Mouse (Mus musculus) Patski (cell line): ENCODE measurements around the gene Olfr222. TPM values are rescaled to one million over a fixed set of nuclear protein-coding genes. Genes with fewer than 3 reads are reported as not detected.

ENCODE experiments used
- ATAC-seq: fragments of 100-300 bp; one replicate; pipeline ENCODE4 v1.8.0; 2021
- CTCF ChIA-PET: fragments of 350-600 bp; sonication (Branson Sonifier 250); formaldehyde crosslinking; loops from one replicate; lab custom pipeline; 2022; ENCODE audit warnings: inconsistent platforms; lab: Charles Lee
- POLR2A ChIA-PET: fragments of 350-600 bp; sonication (Branson Sonifier 250); formaldehyde crosslinking; loops from one replicate; lab custom pipeline; 2022; ENCODE audit warnings: antibody characterized with exemption, inconsistent platforms; lab: Charles Lee
- DNase-seq: peaks from one replicate; pipeline ENCODE4 v3.0.0-alpha.2; 2011; ENCODE audit warnings: low read depth, low spot score
- H3K27me3 ChIP-seq: fragments of 371-371 bp; one replicate; pipeline ENCODE4 v1.5.1; 2021
- CTCF ChIP-seq: fragments of 100-300 bp; IDR thresholded peaks from one replicate; pipeline ENCODE4 v1.5.1; 2021
- in situ Hi-C: fragments of 300-500 bp; cut with MboI; formaldehyde crosslinking; loops from 3 replicates; pipeline ENCODE4 v1.11.1; 2018; ENCODE audit warnings: low pct_unique_long_range_greater_than_20kb, mixed read lengths
- polyA plus RNA-seq: library from polyadenylated mRNA; unstranded; gene quantifications from one replicate; pipeline ENCODE4 v1.2.3, GENCODE M21; 2021

Olfr222 gene
- polyA plus RNA-seq, 1 experiment from 2014 or later: not detected

DNA sequence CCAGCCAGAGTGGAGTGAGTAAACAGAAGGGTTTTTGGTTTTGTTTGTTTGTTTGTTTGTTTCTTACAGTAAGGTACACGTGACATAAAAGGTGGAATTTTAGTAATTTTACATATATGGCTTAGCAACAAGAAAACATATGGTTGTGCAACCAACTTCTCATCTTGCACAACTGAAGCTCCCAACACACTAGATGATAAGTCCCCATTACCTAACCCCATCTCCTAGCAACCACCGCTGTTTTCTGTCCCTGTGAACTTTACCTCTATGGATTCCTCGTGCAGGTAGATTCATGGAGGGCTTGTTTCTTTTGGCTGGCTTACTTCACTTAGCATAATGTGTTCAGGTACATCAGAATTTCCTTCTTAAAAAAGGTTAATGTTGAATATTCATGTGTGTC lies 32.7 kb downstream of the Olfr222 start:
- H3K27me3 ChIP-seq: peaks cover 3% of the 10 kb centered on the region
- POLR2A ChIA-PET: no interaction called here
- CTCF ChIA-PET: interaction anchor here (1.9 kb wide), 1 partner anchor 18 kb away, joined by 8 read pairs; the partner anchor contains the start of gene Zkscan17
- TF ChIP-seq CTCF: no peak
- in situ Hi-C loops: no loop called here
- DNase-seq (no peak), ATAC-seq (no peak)

DNA sequence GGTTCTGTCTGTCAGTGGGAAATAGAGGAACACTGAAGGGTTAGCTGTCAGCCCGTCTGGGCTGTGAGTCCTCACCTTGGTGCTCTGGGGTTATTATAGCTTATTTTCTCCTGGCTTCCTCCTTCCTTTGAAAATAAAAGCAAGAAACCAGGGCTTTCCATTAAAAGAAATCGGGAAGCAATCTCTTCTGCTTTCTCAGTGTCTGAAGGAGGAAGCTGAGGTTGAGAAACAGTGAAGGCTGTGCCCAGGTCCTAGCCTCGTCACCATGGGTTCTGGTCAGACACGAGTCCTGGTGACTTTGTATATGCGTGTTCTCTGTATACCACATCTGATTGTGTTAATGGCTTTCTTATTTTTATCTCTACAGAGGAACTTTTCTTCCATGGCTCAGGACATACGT lies 33.6 kb downstream of the Olfr222 start:
- no peaks in the 10 kb centered on the region for H3K27me3 ChIP-seq
- no peak for TF ChIP-seq CTCF
- ChIA-PET CTCF (no interaction called here), POLR2A (no interaction called here)
- DNase-seq (no peak), ATAC-seq (no peak)
- in situ Hi-C loops: no loop called here

DNA sequence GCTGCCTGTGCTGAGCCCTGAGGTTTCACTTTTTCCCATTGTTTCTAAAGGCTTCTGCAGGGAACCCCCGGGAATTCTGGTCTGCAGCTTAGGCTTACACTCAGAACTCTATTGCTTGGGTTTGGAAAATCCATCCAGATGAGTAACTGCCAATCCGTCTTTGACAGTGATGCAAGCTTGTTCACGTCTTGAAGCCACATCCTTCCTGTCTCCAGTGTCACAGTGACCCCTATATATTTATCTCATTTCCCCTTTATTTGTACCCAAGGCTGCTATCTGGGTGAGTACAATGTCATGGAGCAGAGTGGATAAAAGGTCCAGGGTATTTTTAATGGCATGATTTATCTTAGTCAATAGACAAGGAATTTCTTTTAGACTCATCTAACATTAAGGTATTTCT lies 34.7 kb downstream of the Olfr222 start, which contains the start of gene Nlrp3:
Gene Nlrp3, plus strand, starts transcription at position 245 of the 400 bp plus-strand sequence.
- H3K27me3 ChIP-seq: no peaks in the 10 kb centered on the region
- TF ChIP-seq CTCF: no peak
- ChIA-PET POLR2A (no interaction called here), CTCF (interaction anchor here (1.0 kb wide), 1 partner anchor 16 kb away, joined by 3 read pairs; no protein-coding TSS in a partner anchor)
- in situ Hi-C loops: no loop called here
- no peak for DNase-seq
- no peak for ATAC-seq

DNA sequence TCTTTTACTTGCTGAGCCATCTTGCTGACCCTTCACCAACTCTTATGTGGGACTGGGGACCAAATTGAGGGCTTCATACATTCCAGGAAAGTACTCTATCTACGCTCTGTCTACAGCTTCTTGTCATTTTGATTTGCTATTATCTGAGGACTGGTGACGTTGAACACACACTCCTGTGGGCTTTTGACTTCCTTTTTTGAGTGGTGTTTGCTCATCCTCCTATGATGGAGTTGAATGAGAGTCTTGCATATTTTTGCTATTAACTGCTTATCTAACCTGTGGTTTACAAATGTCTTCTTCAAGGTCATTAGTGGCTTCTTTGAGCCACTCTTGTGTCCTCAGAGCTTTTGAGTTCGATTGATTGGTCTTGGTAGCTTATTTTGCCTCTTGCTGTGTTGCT lies 35.9 kb downstream of the Olfr222 start:
- CTCF ChIA-PET: no interaction called here
- ATAC-seq (no peak), DNase-seq (no peak)
- POLR2A ChIA-PET: interaction anchor here (0.7 kb wide), 1 partner anchor 15 kb away, joined by 3 read pairs; no protein-coding TSS in a partner anchor
- in situ Hi-C loops: no loop called here
- H3K27me3 ChIP-seq: no peaks in the 10 kb centered on the region
- no peak for TF ChIP-seq CTCF

DNA sequence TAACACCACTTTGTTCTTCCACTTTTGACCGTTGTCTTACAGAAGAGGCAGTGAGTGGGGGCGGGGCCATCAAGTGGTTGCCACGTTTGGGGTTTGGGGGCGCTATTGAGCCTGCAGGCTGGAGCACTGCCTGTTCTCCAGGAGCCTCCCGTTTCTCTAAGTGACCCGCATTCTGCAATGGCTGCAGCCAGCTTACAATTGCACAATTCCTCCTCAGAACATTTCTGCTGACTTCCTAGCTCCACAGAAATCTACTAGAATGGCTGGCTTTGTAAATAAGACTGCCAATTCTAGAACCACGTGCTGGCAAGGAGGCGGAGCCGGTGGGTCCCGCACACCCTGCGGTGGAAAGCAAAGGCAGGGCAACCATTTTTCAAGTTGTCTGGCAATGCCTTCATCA lies 37.6 kb downstream of the Olfr222 start:
- ATAC-seq: no peak

DNA sequence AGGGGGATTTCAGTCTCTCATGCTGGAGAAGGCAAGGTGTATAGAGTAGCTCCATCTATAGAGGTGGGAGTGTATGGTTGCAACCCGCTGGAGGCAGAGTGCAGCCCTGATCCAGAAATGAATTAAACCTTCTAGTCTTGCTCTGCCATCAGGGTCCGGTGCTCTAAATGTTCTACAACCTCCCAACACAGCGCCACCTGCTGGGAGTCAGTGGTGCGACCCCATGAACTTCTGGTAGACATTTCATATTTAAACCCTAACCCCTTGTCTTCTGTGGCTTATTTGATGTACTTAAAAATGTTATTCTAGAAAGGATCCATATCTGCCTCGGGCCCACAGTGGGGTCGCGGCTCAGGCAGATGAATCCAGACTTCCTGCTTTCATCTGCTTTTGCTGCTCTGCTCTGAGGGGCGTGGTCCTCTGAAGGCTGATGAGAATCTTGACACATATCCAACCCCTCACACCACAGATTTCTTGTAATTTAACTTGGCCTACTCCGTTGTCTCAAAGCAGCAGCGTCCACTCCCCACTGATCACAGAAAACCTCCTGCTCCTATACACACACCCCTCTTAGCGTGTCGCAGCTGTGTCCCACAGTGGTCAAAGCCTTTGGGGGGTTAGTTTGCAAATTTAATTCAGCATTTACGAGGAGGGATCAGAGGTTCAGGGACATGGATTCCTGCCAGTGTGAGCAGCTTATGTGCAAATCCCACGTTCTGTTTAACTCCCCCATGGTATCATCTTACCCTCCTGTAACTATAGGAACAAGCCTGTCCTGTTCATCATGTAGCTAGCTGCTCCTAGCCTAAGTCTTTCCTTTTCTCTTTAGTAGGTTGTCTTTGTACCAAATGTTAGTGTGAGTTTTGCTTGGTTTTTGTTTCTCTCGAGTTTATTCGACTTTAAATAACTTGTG lies 38.6 kb downstream of the Olfr222 start:
- in situ Hi-C loops: loop anchor here (5.0 kb wide), 1 partner anchor 75 kb away; no protein-coding TSS in a partner anchor
- CTCF ChIA-PET: interaction anchor here (1.1 to 2.4 kb wide), 3 partner anchors 9 to 30 kb away, joined by 3 to 14 read pairs (median 4); partner anchors contain the start of gene Zkscan17
- DNase-seq (no peak), ATAC-seq (no peak)
- POLR2A ChIA-PET: interaction anchor here (0.6 kb wide), 1 partner anchor 31 kb away, joined by 3 read pairs; no protein-coding TSS in a partner anchor
- H3K27me3 ChIP-seq: no peaks in the 10 kb centered on the region
- TF ChIP-seq CTCF: peak; percentile 59

More for the DNA sequence above, 37.6 kb downstream of the Olfr222 start:
- DNase-seq: no peak
- H3K27me3 ChIP-seq: no peaks in the 10 kb centered on the region
- CTCF ChIA-PET: interaction anchor here (1.0 to 1.1 kb wide), 2 partner anchors 13 to 29 kb away, joined by 4 read pairs; no protein-coding TSS in a partner anchor
- POLR2A ChIA-PET: no interaction called here
- no peak for TF ChIP-seq CTCF
- in situ Hi-C loops: loop anchor here (5.0 kb wide), 1 partner anchor 74 kb away; no protein-coding TSS in a partner anchor

DNA sequence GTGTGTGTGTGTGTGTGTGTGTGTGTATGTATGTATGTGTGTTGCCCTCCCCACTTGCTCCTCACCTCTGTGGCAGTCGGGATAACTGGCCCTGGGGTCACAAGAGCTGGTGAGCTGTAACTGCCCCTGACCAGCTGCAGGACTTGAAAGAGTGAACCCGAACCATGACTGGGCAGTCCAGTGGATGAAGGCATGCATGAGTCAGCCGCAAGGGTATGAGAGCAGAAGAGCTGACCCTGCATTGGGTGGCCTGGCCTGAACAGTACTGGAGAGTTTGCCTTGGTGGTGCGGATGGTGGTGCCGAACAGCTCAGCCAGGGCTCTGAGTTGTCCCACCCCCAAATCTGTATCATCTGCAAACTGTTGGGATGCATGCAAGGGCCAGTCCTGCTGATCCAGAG lies 44.5 kb downstream of the Olfr222 start:
- POLR2A ChIA-PET: no interaction called here

DNA sequence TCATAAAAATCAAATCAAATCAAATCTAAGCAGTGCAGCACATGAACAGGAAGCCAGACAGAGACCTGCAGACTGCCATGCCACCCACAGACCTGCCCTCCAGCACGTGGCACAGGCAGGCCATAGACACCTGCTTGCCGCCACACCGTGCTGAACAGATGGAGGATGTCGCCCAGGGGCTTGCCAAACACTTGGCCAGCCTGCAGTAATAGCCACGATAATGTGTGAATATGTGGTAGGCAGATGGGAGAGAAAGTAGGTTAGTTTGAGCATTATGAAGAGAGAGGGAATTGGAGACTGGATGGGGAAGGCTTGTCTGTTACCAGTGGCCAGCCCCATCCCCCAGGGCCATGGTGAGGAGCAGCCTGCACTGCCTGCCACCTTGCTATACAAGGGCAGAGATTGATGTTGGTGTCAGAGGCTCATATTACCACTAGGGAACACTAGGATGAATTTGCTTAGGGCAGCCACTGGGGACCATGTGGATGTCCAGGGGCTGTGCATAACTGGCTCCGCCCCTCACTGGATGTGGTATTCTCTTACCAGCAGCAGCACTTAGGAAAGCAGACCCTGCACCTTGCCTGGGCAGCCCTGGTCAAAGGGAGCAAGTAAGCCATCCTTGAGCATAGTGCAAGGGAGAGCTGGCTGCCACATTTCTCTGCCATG lies 45.0 kb downstream of the Olfr222 start:
- CTCF ChIA-PET: no interaction called here
- POLR2A ChIA-PET: no interaction called here
- in situ Hi-C loops: no loop called here
- no peak for TF ChIP-seq CTCF
- no peaks in the 10 kb centered on the region for H3K27me3 ChIP-seq
- DNase-seq (no peak), ATAC-seq (peak; percentile 44)

More for the DNA sequence above, 44.5 kb downstream of the Olfr222 start:
- ATAC-seq (no peak), DNase-seq (no peak)
- CTCF ChIA-PET: no interaction called here
- no peak for TF ChIP-seq CTCF
- in situ Hi-C loops: no loop called here
- H3K27me3 ChIP-seq: no peaks in the 10 kb centered on the region

DNA sequence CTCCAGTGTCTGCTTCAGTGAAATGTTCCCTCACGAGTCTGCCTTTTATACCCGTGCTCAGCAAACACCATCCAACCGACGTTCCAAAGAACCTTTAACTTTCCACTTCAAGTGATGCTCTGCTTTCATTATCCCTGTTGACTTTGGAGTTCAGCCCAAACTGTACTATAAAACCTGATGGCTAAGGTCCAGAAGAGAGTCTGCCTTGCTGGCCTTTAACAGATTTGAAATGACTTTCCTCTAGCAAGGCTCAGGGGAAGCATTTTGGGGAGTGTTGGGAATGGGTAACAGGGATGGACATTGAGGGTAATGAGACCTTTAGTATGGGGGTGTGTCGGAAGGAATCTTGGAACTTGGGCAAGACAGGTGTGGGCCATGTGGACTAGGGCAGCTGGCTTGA lies 45.8 kb downstream of the Olfr222 start:
- TF ChIP-seq CTCF: no peak
- CTCF ChIA-PET: no interaction called here
- no peak for ATAC-seq

DNA sequence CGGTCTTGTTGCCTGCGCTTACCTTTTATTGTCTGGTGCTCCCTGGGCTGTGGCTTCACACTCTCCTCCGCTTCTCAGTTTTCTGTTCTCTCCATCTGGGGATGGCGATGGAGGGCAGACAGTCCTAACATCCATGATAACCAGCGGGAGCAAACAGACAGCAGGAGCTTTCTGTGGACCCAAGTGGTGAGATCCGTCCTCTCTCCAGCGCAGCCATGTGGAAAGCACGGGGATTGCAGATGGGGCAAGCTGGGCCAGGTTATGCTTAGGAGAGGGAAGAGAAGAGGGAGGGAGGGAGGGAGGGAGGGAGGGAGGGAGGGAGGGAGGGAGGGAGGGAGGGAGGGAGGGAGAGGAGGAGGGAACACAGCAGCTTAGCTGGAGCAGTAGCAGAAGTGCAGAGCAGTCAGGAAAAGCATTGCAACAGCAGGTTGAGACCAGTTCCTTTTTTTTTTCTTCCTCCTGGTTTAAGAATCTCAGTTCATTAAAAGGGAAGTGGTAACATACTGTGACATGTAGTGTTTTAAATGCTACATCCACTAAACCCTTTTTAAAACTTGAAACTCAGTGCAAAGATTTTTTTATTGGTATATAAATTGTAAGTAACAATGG lies 49.5 kb downstream of the Olfr222 start, which contains the start of gene Zkscan17:
Gene Zkscan17, minus strand, starts transcription at position 280 of the 609 bp plus-strand sequence.
- TF ChIP-seq CTCF: peak; percentile 30
- no peaks in the 10 kb centered on the region for H3K27me3 ChIP-seq
- CTCF ChIA-PET: interaction anchor here (1.3 to 2.6 kb wide), 6 partner anchors 10 to 73 kb away, joined by 3 to 20 read pairs (median 9); no protein-coding TSS in a partner anchor
- in situ Hi-C loops: loop anchor here (5.0 to 10.0 kb wide), 2 partner anchors 46 to 248 kb away; no protein-coding TSS in a partner anchor
- no peak for ATAC-seq
- no peak for DNase-seq
- POLR2A ChIA-PET: no interaction called here

More for the DNA sequence above, 45.8 kb downstream of the Olfr222 start:
- H3K27me3 ChIP-seq: no peaks in the 10 kb centered on the region
- POLR2A ChIA-PET: no interaction called here
- no peak for DNase-seq
- in situ Hi-C loops: no loop called here
